Mouse (Mus musculus): Measurements from ENCODE around the gene Oas1g. TPM values are rescaled to one million over a fixed set of nuclear protein-coding genes. Genes with fewer than 3 reads are reported as not detected.

Gene Oas1g
- total and polyA plus RNA-seq, 3 experiments, result not detected

GRCm38 (mm10) chr5:120869436-120870015 is 17.9 kb downstream of the Oas1g start:
- TF ChIP-seq GATA1 (IDR thresholded peaks at IDR 0.05; ENCODE audit: low read depth, low read length) (no peak), TBP (IDR thresholded peaks at IDR 0.05; ENCODE audit: low read depth, low read length) (no peak), POLR2A (IDR thresholded peaks at IDR 0.05; ENCODE audit: control insufficient read depth in 1 of 2, insufficient read depth in 1 of 2, low read depth in 1 of 2, low read length in 2 of 2, poor library complexity in 1 of 2) (no peak), CHD1 (IDR thresholded peaks at IDR 0.05; ENCODE audit: low read depth, low read length) (no peak), CTCF (IDR thresholded peaks at IDR 0.05 in 2 of 3, conservative IDR thresholded peaks at IDR 0.05 in 1 of 3; ENCODE audit: control insufficient read depth in 1 of 3, insufficient read depth in 1 of 3, low read depth in 2 of 3, low read length in 3 of 3, poor library complexity in 1 of 3, severe bottlenecking in 1 of 3) (no peak), MAFK (IDR thresholded peaks at IDR 0.05; ENCODE audit: borderline replicate concordance, low read depth, low read length) (no peak), MEF2A (IDR thresholded peaks at IDR 0.05; ENCODE audit: extremely low read depth, insufficient replicate concordance, low read depth, low read length, poor library complexity, severe bottlenecking) (no peak), NRF1 (IDR thresholded peaks at IDR 0.05; ENCODE audit: insufficient read depth, low read depth, low read length, poor library complexity, severe bottlenecking) (no peak), E2F4 (IDR thresholded peaks at IDR 0.05; ENCODE audit: borderline replicate concordance, low read depth, low read length) (no peak), MAZ (IDR thresholded peaks at IDR 0.05; ENCODE audit: low read depth, low read length) (no peak), BHLHE40 (IDR thresholded peaks at IDR 0.05; ENCODE audit: borderline replicate concordance, low read depth, low read length) (no peak), UBTF (IDR thresholded peaks at IDR 0.05; ENCODE audit: borderline replicate concordance, insufficient read depth, low read depth, low read length) (no peak), MYC (IDR thresholded peaks at IDR 0.05; ENCODE audit: low read depth, low read length) (no peak), POLR2AphosphoS5 (IDR thresholded peaks at IDR 0.05; ENCODE audit: borderline replicate concordance, low read depth, low read length) (no peak), MYB (IDR thresholded peaks at IDR 0.05; ENCODE audit: low read depth, low read length) (no peak), USF1 (IDR thresholded peaks at IDR 0.05; ENCODE audit: low read depth, low read length) (no peak)
- H3K36me3 ChIP-seq (ENCODE audit: control insufficient read depth in 1 of 2, insufficient read depth in 2 of 2, low read length in 2 of 2), result no peaks in the 10 kb centered on the region

GRCm38 (mm10) chr5:120865336-120865860 is 22.0 kb downstream of the Oas1g start:
- DNase-seq (ENCODE audit: low read depth, low spot score), result peak; percentile 7
- no peaks in the 10 kb centered on the region for H3K27me3 ChIP-seq (ENCODE audit: control insufficient read depth in 1 of 2, insufficient read depth in 2 of 2, low read length in 2 of 2)
- TF ChIP-seq RAD21 (IDR thresholded peaks at IDR 0.05; ENCODE audit: low read depth, low read length) (peak; percentile 9), CTCF (IDR thresholded peaks at IDR 0.05 in 2 of 3, conservative IDR thresholded peaks at IDR 0.05 in 1 of 3; ENCODE audit: control insufficient read depth in 1 of 3, insufficient read depth in 1 of 3, low read depth in 2 of 3, low read length in 3 of 3, poor library complexity in 1 of 3, severe bottlenecking in 1 of 3) (peak in 2 of 3 experiments; percentile 31 to 54; a peak in 4 of 6 replicates), BHLHE40 (IDR thresholded peaks at IDR 0.05; ENCODE audit: borderline replicate concordance, low read depth, low read length) (no peak)

More at GRCm38 (mm10) chr5:120869436-120870015, 17.9 kb downstream of the Oas1g start:
- Histone ChIP-seq H3K27ac (ENCODE audit: control insufficient read depth, low read depth, low read length) (no peak overlapping the region), H3K4me3 (ENCODE audit: control insufficient read depth in 1 of 2, insufficient read depth in 1 of 2, low read depth in 2 of 2, low read length in 2 of 2) (no peak overlapping the region), H3K9me3 (replicated peaks; ENCODE audit: insufficient read depth, low read length) (no peaks in the 10 kb centered on the region), H3K4me1 (ENCODE audit: control insufficient read depth in 1 of 2, insufficient read depth in 2 of 2, low read length in 2 of 2) (no peaks in the 10 kb centered on the region), H3K9ac (ENCODE audit: control insufficient read depth, low read depth, low read length, poor library complexity, severe bottlenecking) (no peak overlapping the region), H3K79me2 (ENCODE audit: control insufficient read depth, insufficient read depth, low read length, poor library complexity) (no peaks in the 10 kb centered on the region), H3K27me3 (ENCODE audit: control insufficient read depth in 1 of 2, insufficient read depth in 2 of 2, low read length in 2 of 2) (no peaks in the 10 kb centered on the region)
- DNase-seq (ENCODE audit: low read depth, low spot score), result no peak

More at GRCm38 (mm10) chr5:120865336-120865860, 22.0 kb downstream of the Oas1g start:
- H3K4me3 ChIP-seq (ENCODE audit: control insufficient read depth in 1 of 2, insufficient read depth in 1 of 2, low read depth in 2 of 2, low read length in 2 of 2), result no peak overlapping the region
- H3K9me3 ChIP-seq (replicated peaks; ENCODE audit: insufficient read depth, low read length), result no peaks in the 10 kb centered on the region
- no peak overlapping the region for H3K27ac ChIP-seq (ENCODE audit: control insufficient read depth, low read depth, low read length)
- no peak overlapping the region for H3K9ac ChIP-seq (ENCODE audit: control insufficient read depth, low read depth, low read length, poor library complexity, severe bottlenecking)
- no peaks in the 10 kb centered on the region for H3K36me3 ChIP-seq (ENCODE audit: control insufficient read depth in 1 of 2, insufficient read depth in 2 of 2, low read length in 2 of 2)
- H3K4me1 ChIP-seq (ENCODE audit: control insufficient read depth in 1 of 2, insufficient read depth in 2 of 2, low read length in 2 of 2), result no peaks in the 10 kb centered on the region
- no peaks in the 10 kb centered on the region for H3K79me2 ChIP-seq (ENCODE audit: control insufficient read depth, insufficient read depth, low read length, poor library complexity)
